Mouse (Mus musculus) neural tube, embryonic 15.5 days (tissue): ENCODE results near the gene C3ar1. TPM values are rescaled to one million over a fixed set of nuclear protein-coding genes. Genes with fewer than 3 reads are reported as not detected.

Source experiments
- ATAC-seq: fragments of 200-750 bp; cut with Nextera tagmentation; 2 replicates; pipeline ENCODE4 v1.8.0; 2017; ENCODE audit warnings: mild to moderate bottlenecking, moderate TSS enrichment, moderate library complexity; ENCODE audit not compliant: low FRiP score
- H3K27ac ChIP-seq: fragments of 300-500 bp; sonication (generic); replicated peaks from 2 replicates; pipeline ENCODE4 v1.5.1; 2015; ENCODE audit warnings: mild to moderate bottlenecking, inconsistent platforms
- H3K27me3 ChIP-seq: fragments of 300-500 bp; sonication (generic); replicated peaks from 2 replicates; pipeline ENCODE4 v1.6.1; 2015; ENCODE audit warnings: inconsistent platforms
- H3K36me3 ChIP-seq: fragments of 300-500 bp; sonication (generic); 2 replicates; pipeline ENCODE4 v1.6.1; 2015; ENCODE audit warnings: inconsistent platforms
- H3K4me1 ChIP-seq: fragments of 300-500 bp; sonication (generic); 2 replicates; pipeline ENCODE4 v1.6.1; 2015; ENCODE audit warnings: inconsistent platforms
- H3K4me2 ChIP-seq: fragments of 300-500 bp; sonication (generic); 2 replicates; pipeline ENCODE4 v1.6.1; 2015; ENCODE audit warnings: inconsistent platforms, mild to moderate bottlenecking, moderate library complexity
- H3K4me3 ChIP-seq: fragments of 300-500 bp; sonication (generic); replicated peaks from 2 replicates; pipeline ENCODE4 v1.5.1; 2015; ENCODE audit warnings: mild to moderate bottlenecking, inconsistent platforms
- H3K9ac ChIP-seq: fragments of 300-500 bp; sonication (generic); replicated peaks from 2 replicates; pipeline ENCODE4 v1.6.1; 2015; ENCODE audit warnings: mild to moderate bottlenecking, inconsistent platforms
- H3K9me3 ChIP-seq: fragments of 300-500 bp; sonication (generic); replicated peaks from 2 replicates; pipeline ENCODE4 v1.6.1; 2016; ENCODE audit warnings: inconsistent platforms
- WGBS: fragments of 180-500 bp; shearing (Covaris S2); methylation state at CpG from one replicate; pipeline ENCODE4 v1.1.7; 2015; ENCODE audit warnings: mixed read lengths; 5-methylcytosine and 5-hydroxymethylcytosine counted together
- polyA plus RNA-seq: library from polyadenylated mRNA; unstranded; fragments of >200 nt; fragmentation: Nextera tagmentation; extraction: Ambion mirVana; gene quantifications from 2 replicates; pipeline ENCODE4 v1.2.1, GENCODE M21; 2015

Gene C3ar1
- polyA plus RNA-seq, 1 experiment from 2014 or later: 2.1 TPM

GRCm38 (mm10) chr6:122825166-122825565, 30.8 kb downstream of the C3ar1 start:
- no peak for ATAC-seq
- peaks cover 21% of the 10 kb centered on the region for H3K36me3 ChIP-seq
- H3K4me3 ChIP-seq: no peak overlapping the region
- H3K4me2 ChIP-seq: no peak overlapping the region
- H3K27ac ChIP-seq: no peak overlapping the region
- H3K9ac ChIP-seq: no peak overlapping the region
- H3K4me1 ChIP-seq: peaks cover 48% of the 10 kb centered on the region
- H3K9me3 ChIP-seq: no peaks in the 10 kb centered on the region
- H3K27me3 ChIP-seq: no peaks in the 10 kb centered on the region
- whole genome bisulfite sequencing: 94% methylated on average over 9 of the region's 9 CpGs

GRCm38 (mm10) chr6:122824086-122824485, 31.9 kb downstream of the C3ar1 start:
- Histone ChIP-seq H3K4me1 (peaks cover 52% of the 10 kb centered on the region), H3K36me3 (peaks cover 11% of the 10 kb centered on the region), H3K27me3 (no peaks in the 10 kb centered on the region), H3K4me2 (no peak overlapping the region), H3K9me3 (no peaks in the 10 kb centered on the region), H3K4me3 (no peak overlapping the region), H3K9ac (no peak overlapping the region), H3K27ac (no peak overlapping the region)
- 71% methylated on average over 10 of the region's 10 CpGs for WGBS
- no peak for ATAC-seq

GRCm38 (mm10) chr6:122821822-122822221, 34.1 kb downstream of the C3ar1 start:
- WGBS: 80% methylated on average over 9 of the region's 9 CpGs
- H3K4me3 ChIP-seq: peak overlapping the region; percentile 91
- H3K36me3 ChIP-seq: 0 out of 2 replicates have a peak, but pooled peaks cover 3% of the 10 kb centered on the region
- H3K4me1 ChIP-seq: peaks cover 52% of the 10 kb centered on the region
- peak overlapping the region; percentile 91 for H3K4me2 ChIP-seq
- H3K27me3 ChIP-seq: no peaks in the 10 kb centered on the region
- no peak overlapping the region for H3K27ac ChIP-seq
- ATAC-seq: no peak
- H3K9ac ChIP-seq: no peak overlapping the region
- no peaks in the 10 kb centered on the region for H3K9me3 ChIP-seq

GRCm38 (mm10) chr6:122820799-122821650, 34.9 kb downstream of the C3ar1 start:
- peak overlapping the region; percentile 93 for H3K9ac ChIP-seq
- WGBS: 19% methylated on average over 15 of the region's 15 CpGs
- peak; percentile 13 for ATAC-seq
- H3K27ac ChIP-seq: no peak overlapping the region
- peak overlapping the region; percentile 91 for H3K4me3 ChIP-seq
- no peaks in the 10 kb centered on the region for H3K27me3 ChIP-seq
- no peaks in the 10 kb centered on the region for H3K9me3 ChIP-seq
- 0 out of 2 replicates have a peak, but pooled peaks cover 3% of the 10 kb centered on the region for H3K36me3 ChIP-seq
- peak overlapping the region; percentile 91 for H3K4me2 ChIP-seq
- peaks cover 44% of the 10 kb centered on the region for H3K4me1 ChIP-seq

GRCm38 (mm10) chr6:122820071-122820798, 35.7 kb downstream of the C3ar1 start:
- Histone ChIP-seq H3K9me3 (no peaks in the 10 kb centered on the region), H3K4me3 (peak overlapping the region; percentile 91), H3K9ac (peak overlapping the region; percentile 93), H3K27me3 (no peaks in the 10 kb centered on the region), H3K4me2 (peak overlapping the region; percentile 91), H3K27ac (peak overlapping the region; percentile 67; the same call in 1 of the 2 replicates), H3K36me3 (0 out of 2 replicates have a peak, but pooled peaks cover 3% of the 10 kb centered on the region), H3K4me1 (peaks cover 38% of the 10 kb centered on the region)
- WGBS: under 1% methylated on average over 37 of the region's 38 CpGs
- peak; percentile 77 for ATAC-seq

DNA sequence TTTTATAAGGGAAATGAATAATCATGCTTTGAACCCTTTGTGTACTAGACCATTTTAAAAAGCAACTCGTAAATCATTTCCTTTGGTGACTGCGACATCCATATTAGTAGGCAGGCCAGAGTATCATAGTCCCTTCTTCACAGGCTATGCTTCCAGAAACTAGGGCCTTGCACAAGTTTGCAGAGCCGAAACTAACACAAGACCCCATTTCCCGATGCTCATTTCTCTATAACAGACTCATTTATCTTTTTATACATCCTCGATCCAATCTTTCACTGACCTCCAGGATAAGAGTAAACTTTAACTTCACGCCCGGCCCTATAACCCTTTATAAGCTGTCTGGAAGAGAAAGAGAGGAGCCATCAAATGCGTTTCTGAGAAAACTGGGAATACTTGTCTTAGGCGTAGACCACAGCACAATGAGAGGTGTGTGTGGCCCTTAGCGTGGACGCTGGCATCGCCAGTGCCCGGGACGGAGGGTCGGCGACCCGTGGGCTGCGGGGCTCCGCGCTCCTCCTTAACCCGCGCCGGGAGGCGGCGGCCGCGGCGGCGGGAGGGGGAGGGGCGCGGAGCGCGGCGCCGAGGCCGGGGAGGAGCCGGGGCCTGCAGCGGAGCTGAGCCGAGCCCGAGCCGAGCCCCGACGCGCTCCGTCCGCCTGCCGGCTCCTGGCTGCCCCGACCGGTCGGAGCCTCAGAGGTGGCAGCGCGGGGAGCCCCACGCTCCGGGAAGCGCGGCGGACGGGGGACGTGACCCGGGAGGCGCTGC, 36.5 kb downstream of the C3ar1 start, which contains the start of gene Foxj2:
Gene Foxj2 (plus strand): TSS at position 609 of the 765 bp plus-strand sequence.
- Histone ChIP-seq H3K27me3 (no peaks in the 10 kb centered on the region), H3K27ac (peak within 1 kb of the TSS; percentile 67), H3K4me3 (peak within 1 kb of the TSS; percentile 91), H3K4me2 (peak within 1 kb of the TSS; percentile 91), H3K36me3 (0 out of 2 replicates have a peak, but pooled peaks cover 3% of the 10 kb centered on the region), H3K9ac (peak within 1 kb of the TSS; percentile 93), H3K4me1 (peaks cover 37% of the 10 kb centered on the region), H3K9me3 (no peaks in the 10 kb centered on the region)
- ATAC-seq: peak; percentile 90
- WGBS: 2% methylated on average over 45 of the region's 61 CpGs

DNA sequence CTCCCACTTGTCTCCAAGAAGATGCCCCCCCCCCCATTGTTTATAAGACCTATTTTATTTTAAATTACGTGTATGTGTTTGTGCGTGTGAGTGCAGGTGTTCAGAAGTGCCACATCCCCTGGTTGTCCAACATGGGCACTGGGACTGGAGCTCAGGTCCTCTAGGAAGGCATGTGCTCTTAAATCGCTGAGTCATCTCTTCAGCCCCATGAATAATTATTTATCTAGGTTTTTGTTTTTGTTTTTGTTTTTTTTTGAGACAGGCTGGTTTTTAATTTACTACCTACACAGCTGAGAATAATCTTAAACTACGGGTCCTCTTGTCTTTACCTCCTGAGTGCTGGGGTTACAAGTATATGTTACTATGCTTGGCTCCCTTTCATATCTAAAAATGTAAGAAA, 42.3 kb downstream of the C3ar1 start:
- no peaks in the 10 kb centered on the region for H3K36me3 ChIP-seq
- no peaks in the 10 kb centered on the region for H3K27me3 ChIP-seq
- WGBS: 92% methylated on average over 4 of the region's 4 CpGs
- no peak for ATAC-seq
- H3K4me2 ChIP-seq: no peak overlapping the region
- H3K9me3 ChIP-seq: no peaks in the 10 kb centered on the region
- H3K27ac ChIP-seq: no peak overlapping the region
- H3K4me3 ChIP-seq: no peak overlapping the region
- H3K9ac ChIP-seq: no peak overlapping the region
- H3K4me1 ChIP-seq: peaks cover 12% of the 10 kb centered on the region

DNA sequence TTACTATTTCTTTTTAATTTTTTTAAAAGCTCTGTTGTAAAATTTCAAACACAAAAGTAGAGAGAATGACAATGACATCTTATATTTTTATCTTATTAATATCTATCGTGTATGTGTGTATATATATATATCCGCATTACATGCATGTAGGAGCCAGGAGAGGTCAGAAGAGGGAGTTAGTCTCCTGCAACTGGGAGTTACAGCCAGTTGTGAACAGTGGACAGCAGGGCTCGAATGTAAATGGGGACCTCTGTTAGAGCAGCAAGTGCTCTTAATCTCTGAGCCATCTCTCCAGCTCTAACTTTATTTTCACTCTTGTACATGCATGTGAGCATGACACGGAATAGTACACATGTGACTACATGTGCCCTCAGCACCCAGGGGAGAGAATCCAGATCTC, 43.2 kb downstream of the C3ar1 start:
- ATAC-seq: no peak
- 89% methylated on average over 4 of the region's 4 CpGs for WGBS

GRCm38 (mm10) chr6:122811771-122812600, 44.0 kb downstream of the C3ar1 start:
- Histone ChIP-seq H3K4me1 (peaks cover 12% of the 10 kb centered on the region), H3K4me3 (peak overlapping the region; percentile 77), H3K27me3 (peaks cover 5% of the 10 kb centered on the region; the same call in 1 of the 2 replicates), H3K27ac (peak overlapping the region; percentile 98), H3K36me3 (no peaks in the 10 kb centered on the region), H3K9ac (peak overlapping the region; percentile 36), H3K4me2 (peak overlapping the region; percentile 74), H3K9me3 (no peaks in the 10 kb centered on the region)
- peak; percentile 49; the same call in 1 of the 2 replicates for ATAC-seq
- 27% methylated on average over 16 of the region's 16 CpGs for WGBS

More for the DNA sequence above, 43.2 kb downstream of the C3ar1 start:
- Histone ChIP-seq H3K9ac (no peak overlapping the region), H3K4me3 (no peak overlapping the region), H3K4me1 (peaks cover 12% of the 10 kb centered on the region), H3K9me3 (no peaks in the 10 kb centered on the region), H3K27me3 (peaks cover 2% of the 10 kb centered on the region; the same call in 1 of the 2 replicates), H3K4me2 (no peak overlapping the region), H3K27ac (no peak overlapping the region), H3K36me3 (no peaks in the 10 kb centered on the region)

- peak; percentile 94 for ATAC-seq
- peaks cover 12% of the 10 kb centered on the region for H3K4me1 ChIP-seq
- peak overlapping the region; percentile 68 for H3K9ac ChIP-seq
- WGBS: under 1% methylated on average over 38 of the region's 38 CpGs
- H3K27ac ChIP-seq: peak overlapping the region; percentile 98
- peaks cover 5% of the 10 kb centered on the region; the same call in 1 of the 2 replicates for H3K27me3 ChIP-seq
- H3K36me3 ChIP-seq: no peaks in the 10 kb centered on the region
- H3K4me2 ChIP-seq: peak overlapping the region; percentile 74
- no peaks in the 10 kb centered on the region for H3K9me3 ChIP-seq
- peak overlapping the region; percentile 77 for H3K4me3 ChIP-seq
Observed at GRCm38 (mm10) chr6:122811280-122811652, 44.7 kb downstream of the C3ar1 start.
